Mouse (Mus musculus): ENCODE measurements around the gene Clhc1.
"Not testable (repeated sequence)": the region's sequence is repeated elsewhere in the genome, so short reads cannot be mapped to it uniquely, and the experiment has no call there.

Clhc1 gene

DNA sequence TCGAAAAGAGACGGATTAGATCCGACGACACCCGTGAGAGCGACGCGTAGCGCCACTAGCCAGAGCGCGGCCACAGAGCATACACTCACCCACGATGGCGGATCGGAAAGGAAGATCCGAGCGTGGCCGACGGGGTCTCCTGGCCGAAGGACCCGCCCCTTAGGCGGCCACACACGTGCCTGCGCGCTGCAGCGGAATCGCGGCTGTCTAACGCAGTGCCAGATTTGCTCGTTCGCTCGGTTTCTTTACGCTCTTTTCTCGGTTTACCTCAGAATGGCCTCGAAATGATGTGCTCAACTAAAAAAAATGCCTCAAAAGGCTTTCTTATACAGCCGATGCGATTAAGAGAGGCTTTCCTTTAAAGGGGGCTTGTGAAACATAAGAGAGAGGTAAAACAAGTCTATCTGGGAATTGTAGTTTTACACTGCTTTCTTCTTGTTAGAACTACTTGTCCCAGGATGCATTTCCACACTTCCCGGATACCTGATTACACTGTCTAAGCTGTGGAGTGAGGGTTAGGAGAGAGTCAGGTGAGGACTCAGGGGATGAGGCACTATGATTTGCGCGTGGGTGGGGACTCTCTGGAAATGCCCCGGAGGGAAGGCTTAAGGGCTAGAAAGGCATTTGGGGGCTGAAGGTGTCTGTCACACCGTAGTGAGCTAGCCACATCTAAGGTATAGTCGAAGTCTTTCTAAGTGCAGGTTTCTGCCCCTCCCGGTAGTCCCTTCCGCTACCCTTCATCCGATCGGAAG lies at the start of gene Clhc1, which contains the start of gene Rps27a:
Gene Clhc1 (plus strand): TSS at position 199 of the 752 bp plus-strand sequence.
Gene Rps27a (minus strand): TSS at position 358 of the 752 bp plus-strand sequence.
- peak; percentile 91 for DNase-seq (ENCODE audit: extremely low spot score)

DNA sequence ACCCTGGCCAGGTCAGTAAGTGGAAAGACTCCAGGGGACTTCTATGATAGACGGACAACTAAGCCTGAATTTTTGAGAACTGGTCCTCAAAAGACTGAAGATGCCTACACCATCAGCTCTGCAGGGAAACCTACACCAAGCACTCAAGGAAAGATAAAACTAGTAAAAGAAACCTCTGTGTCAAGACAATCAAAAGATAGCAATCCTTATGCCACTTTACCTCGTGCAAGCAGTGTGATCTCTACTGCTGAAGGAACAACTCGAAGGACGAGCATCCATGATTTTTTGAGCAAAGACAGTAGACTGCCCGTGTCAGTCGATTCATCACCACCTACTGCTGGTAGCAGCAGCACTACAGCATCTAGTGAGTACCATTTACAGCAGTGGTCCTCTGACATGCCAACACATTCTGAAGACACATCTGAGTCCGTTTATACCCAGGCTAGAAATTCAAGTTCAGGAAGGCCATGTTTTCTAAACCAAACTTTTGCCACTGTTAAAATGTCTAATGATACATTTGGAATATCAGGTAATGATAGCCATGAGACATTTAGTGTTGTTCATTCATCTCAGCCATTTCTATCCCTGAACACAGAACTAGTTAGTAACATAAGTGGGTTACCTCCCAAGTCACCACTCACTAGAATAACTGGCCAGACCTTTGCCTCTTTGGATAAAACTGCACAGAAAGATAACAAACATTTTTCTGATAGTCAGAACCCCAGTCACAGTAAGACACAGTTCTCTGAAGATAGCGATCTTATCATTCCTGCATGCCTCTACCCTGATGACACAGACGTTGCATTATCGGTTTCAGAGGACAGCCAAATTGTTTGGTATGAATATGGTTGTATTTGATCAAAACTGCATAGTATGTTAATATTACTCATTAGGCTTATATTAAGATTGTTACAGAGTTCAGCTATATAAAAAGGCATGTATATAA lies 43.5 kb upstream of the Clhc1 start:
- no peak for DNase-seq (ENCODE audit: extremely low spot score)

DNA sequence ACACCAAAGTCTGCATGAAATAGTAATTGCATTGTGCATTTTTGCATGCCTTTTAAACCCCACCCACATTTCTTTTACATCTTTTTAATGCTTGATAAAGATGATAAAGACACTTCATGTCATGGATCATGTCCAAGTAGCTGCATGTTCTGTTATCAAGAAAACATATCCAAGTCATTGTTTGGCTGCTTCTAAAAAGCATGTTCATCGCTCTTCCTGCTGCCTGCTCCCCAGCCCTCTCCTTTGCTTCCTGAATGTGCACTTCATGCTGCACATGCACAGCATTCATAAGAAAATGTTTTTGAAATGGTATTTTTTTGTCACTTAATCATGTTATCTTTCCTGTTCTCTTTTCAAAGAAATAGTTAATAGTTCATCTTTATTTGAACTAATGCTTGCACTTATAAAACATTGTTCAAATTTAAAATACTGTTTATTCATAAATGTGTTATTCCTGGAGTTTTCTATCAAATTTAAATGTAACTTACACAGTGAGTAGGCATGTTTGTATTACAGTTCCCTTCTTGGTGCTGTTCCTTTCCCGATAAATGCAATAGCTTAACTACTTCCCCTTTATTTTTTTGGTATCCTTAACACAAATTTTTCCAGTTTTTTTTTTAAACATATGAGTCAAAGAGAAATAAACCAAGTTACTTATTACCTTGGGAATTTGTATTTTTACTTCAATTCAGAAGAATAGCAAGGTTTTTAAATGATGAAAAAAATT lies 42.7 kb upstream of the Clhc1 start:
- no peak for DNase-seq (ENCODE audit: extremely low spot score)

DNA sequence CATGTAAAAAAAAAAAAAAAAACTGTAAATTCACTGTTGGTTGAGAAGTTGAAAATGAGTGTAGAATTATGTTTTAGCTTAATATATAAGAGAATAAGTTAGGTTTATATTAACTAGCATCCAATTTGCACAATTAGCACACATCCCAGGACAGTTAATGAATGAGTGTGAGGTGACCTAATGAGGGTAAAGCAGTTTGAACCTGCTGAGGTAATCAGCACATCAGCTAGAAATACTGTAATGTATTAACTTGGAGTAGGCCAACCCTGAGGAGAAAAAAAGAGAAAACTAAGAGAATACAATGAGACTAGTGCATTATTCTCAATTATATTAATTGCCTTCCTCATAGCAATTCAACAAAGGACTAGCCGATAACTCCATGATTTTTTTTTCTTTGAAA lies 38.3 kb upstream of the Clhc1 start:
- DNase-seq (ENCODE audit: extremely low spot score): no peak

- no peak for DNase-seq (ENCODE audit: extremely low spot score)
Measured at GRCm38 (mm10) chr11:29512818-29513535, 34.8 kb upstream of the Clhc1 start.

DNA sequence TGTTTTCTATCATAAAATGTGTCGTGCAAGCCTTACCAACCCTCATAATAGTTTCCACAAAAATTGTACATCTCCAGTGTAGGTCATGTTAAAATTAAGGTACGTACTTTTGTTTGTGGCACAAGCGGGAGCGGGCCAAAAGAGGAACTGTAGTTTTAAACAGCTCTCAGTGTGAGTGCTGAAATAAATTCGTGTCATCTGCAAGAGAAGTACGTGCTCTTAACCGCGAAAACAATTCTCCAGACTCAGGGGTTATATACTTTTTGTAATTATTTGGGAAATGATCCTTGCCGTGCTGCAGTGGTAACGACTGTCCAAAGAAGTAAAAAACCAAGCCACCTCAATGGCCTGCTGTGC lies 33.4 kb upstream of the Clhc1 start:
- DNase-seq (ENCODE audit: extremely low spot score): peak; percentile 8

- peak; percentile 92 for DNase-seq (ENCODE audit: extremely low spot score)
Measured at GRCm38 (mm10) chr11:29514682-29515412, 32.9 kb upstream of the Clhc1 start, which contains the start of gene Prorsd1. TSS of gene Prorsd1 (minus strand) at chr11:29515033.

DNA sequence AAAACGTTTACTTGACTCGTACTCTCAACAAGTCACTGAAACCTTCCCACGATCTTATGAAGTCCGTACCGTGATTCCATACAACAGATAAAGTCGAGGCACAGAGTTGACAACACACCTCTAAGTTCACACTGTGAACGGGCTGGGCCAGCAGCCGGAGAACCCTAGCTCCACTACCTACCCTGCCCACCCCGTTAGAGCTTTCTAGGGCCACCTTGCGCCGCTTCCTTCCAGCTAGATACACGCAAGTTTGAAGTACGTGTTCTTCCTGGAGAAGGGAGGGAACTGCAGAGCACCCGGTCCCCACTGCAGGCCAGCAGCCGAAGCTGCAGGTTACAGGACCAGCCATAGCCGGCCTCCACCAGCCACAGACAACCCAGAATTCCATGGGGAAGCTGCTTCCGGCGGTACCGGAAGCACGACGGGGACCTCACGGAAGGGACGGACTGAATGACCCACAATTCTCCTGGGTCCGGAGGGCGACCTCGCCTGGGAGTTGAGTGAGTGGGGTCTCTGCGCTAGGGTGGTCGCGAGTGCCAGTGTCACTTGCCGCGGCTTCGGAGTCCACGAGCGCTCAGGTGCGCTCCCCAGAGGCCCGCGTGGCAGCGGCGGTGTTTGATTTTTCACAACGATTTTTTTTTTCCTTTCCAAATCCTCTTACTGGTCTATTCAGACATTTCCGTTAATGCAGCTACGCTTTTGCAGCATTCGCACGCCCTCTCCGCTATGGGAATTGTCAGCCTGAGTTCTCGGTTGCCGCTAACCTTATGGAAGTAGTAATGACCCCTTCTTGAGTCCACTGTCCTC lies 21.6 kb upstream of the Clhc1 start, which contains the start of gene Mtif2:
Gene Mtif2 (plus strand): TSS at position 421 of the 807 bp plus-strand sequence.
- peak; percentile 88 for DNase-seq (ENCODE audit: extremely low spot score)

GRCm38 (mm10) chr11:29538201-29538600 lies 9.5 kb upstream of the Clhc1 start:
- no peak for DNase-seq (ENCODE audit: extremely low spot score)

DNA sequence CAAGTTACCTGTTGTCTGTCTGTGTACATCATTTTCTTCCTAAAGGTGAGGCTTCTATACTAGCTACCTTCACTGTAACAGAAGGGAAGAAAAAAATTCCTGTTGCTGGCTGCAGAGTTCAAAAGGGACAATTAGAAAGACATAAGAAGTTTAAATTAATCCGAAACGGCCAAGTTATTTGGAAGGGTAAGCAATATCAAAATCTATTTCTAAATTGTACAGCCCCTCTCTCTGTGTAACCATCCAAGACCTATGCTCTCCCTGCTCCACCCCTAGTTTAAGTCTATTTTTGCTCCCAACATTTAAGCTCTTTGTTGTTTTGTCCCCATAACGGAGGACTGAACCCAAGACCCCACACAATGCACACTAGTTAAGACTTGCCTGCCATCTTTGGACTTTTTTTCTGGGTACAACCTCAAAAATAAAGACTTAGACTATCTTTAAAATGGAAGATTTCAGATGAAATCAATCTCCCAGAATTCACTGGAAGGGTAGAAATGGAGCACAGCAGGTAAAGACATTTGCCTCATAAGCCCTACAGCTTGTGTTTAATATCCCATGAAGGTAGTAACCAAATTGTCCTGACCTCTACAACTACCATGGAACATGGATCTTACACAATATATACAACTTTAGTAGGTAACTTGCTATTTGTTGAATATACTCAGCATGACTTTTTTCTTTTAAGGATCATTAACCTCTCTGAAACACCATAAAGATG lies 3.4 kb upstream of the Clhc1 start:
- DNase-seq (ENCODE audit: extremely low spot score): peak; percentile 11

- not testable (repeated sequence) for DNase-seq (ENCODE audit: extremely low spot score)
Measured at GRCm38 (mm10) chr11:29545150-29545752, 2.5 kb upstream of the Clhc1 start.

GRCm38 (mm10) chr11:29546297-29546696 lies 1.5 kb upstream of the Clhc1 start:
- DNase-seq (ENCODE audit: extremely low spot score): not testable (repeated sequence)

DNA sequence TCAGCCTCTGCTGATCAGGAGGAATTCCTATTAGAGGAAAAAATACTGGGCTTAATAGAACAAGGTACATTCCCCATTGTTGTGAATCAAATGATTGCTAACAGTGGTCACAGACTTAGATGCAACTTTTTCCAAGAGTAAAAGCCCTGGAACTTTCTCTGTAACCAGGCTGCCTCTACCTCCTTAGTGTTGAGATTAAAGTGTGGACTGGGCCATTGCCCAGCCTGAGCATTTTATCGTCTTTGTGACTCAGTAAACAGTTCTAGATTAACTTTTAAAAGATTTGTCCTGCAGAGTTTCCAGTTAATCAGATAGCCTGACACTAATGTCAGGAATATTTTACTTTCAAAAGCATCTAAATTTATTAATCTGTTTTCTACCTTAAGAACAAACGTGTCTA lies 988 bp upstream of the Clhc1 start:
- DNase-seq (ENCODE audit: extremely low spot score): no peak

- no peak for DNase-seq (ENCODE audit: extremely low spot score)
Measured at GRCm38 (mm10) chr11:29547249-29547751, 450 bp upstream of the Clhc1 start.

DNA sequence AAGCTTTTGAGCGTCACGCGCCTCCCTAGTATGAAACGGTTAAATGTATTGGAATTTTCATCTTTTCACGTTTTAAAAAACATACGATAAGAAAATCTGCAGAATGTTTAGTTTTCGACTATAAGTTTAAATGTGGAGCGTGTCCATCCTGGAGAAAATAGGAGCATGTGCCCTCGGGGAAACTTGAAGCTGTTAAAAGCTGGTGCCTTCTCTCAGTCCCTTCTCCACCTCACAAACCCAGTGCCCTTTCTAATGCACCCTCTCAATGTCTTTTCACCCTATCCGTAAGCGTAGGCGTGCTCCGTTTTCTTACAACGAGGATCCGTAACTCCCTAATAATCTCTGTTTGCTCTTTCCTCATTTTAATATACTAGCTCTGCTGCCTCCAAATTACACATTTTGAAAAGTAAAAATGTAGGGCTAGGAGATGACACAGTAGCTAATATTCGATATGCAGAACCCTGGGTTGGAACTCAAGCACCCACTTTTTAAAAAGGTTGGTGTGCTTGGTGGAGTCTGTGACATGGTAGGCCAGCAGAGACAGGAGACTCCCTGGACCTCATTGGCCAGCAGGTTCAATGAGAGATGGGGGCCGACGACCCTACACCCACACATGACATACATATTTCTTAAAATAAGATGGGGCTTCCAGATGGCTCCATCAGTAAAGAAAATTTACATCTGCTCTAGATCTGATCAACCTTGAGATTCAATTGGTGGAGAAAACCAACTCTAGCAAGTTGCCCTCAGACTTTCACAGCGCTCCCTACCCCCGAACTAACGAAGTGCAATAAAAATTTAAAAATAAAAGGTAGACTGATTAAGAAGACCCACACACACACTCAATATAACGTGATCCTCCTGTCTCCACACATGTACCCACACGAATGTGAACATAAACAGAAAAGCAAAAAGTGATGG lies 1.0 kb downstream of the Clhc1 start:
- DNase-seq (ENCODE audit: extremely low spot score): no peak

- no peak for DNase-seq (ENCODE audit: extremely low spot score)
Measured at GRCm38 (mm10) chr11:29549425-29549778, 1.7 kb downstream of the Clhc1 start.

GRCm38 (mm10) chr11:29560452-29560851 lies 12.7 kb downstream of the Clhc1 start:
- DNase-seq (ENCODE audit: extremely low spot score): no peak
